Mouse (Mus musculus) layer of hippocampus, postnatal 36 days (tissue): ENCODE measurements around the gene Ago3. TPM values are rescaled to one million over a fixed set of nuclear protein-coding genes. Genes with fewer than 3 reads are reported as not detected.

Experiments
- DNase-seq, 2 experiments: peaks; one replicate each; pipeline ENCODE4 v3.0.0; 2022
- total RNA-seq, 2 experiments: library from RNA; stranded (reverse); gene quantifications; 2 replicates each; pipeline ENCODE4 v1.2.3; 2021

Ago3 gene
- total RNA-seq, 2 experiments from 2014 or later = 37.5 to 45.4 TPM

DNA sequence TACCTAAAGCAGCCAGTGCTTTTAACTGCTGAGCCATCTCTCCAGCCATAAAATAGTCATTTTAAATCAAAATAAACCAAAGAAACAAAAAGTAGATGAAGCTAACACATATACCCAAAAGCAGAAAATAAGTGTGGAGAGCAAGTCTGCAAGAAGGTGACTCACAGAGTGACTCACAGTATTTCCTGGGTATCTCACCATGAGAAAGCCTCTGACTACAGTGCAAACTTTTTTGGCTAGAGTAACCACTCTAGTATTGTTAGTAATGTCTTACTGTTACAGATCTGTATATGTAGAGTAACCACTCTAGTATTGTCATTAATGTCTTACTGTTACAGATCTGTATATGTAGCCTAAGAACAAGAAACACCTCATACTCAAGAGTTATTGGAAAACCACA, 13.6 kb downstream of the Ago3 start:
- DNase-seq = no peak

DNA sequence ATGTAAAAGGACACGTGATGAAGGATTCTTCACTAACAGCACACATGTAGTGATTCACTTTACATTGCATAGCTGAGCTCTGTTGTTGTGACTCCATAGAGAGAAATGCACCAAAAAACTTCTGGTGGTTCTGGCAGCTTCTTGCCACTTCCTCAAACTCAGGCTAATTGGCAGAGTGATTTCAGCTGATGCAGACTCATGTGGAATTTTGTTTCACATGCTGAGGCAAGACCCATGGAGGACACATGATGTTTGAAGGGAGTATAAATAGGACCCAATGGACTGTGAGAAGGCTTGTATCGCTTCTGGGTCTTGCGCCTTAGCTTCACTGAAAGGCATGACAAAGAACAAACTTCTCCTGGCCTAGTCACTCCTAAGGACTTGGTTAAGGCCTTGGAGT, 16.8 kb downstream of the Ago3 start:
- no peak for DNase-seq

DNA sequence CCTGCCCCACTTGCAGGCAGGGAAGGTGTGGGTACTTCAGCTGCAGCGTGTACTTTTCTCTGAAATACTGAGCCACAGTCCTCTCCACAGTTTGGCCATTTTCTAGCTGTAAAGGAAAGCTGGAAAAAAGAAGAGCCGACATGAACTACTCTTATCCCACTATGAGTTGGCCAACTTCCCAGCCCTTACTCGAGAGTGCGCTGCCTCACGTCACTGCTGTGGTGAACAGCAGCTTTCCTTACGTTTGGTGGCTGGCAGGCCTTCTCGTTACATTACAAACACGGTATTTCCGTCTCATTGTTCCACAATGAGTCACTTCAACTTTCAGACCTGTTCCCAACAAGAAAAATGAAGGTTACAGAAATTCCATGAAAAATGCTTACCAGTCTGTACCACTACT, 57.9 kb downstream of the Ago3 start:
- DNase-seq = no peak

DNA sequence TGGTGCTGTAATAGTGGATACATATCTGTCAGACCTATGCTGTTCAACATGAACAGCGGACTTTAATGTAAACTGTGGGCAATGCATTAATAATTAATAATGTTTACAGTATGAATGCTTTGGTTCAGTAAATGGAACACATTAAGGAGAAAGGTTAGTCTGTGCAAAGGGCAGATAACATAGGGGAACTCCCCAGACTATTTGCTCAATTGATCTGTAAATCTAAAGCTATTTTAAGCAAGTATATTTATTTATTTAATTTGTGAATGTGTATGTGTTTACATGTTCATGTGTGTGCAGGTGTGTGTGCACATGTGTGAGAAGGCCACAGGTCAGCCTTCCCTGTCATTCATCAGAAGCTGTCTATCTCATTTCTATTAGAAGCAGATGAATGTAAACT, 69.3 kb downstream of the Ago3 start:
- DNase-seq = no peak

DNA sequence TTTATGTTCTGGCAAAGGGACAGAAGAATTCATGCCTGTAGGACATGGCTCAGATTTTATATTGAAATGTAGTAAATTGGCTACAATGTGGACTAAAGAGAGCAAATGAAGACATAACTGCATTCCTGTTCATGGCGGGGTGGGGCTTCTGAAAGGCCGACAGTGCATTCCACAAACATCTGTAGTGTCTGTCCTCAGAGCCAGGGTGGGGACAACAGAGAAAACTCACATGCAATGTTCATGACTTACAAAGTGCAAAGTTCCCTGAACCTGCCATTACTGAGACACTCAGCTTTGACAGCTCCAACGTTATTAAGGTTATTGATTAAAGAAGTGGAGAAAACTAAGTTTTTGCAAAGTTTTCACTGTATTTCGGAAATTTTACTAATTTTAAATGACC, 85.9 kb downstream of the Ago3 start:
- DNase-seq = no peak

DNA sequence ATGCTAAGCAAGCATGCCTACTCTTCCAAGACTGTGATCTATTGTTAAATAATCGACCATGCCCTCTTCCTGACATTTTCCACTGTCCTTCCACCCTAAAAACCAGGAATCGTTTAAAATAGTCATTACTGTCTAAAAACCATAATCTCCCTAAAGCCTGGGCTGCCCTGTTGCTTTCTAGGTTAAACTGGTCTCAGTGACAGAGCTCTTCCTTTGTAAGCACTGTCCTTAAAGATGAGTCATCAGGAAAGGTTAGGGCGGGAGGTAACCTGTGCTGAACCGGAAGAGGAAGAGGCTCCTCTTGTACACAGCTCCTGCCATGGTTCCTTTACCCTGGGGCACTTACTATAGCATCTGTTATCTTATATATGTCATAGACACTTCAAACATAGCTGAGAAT, 89.9 kb downstream of the Ago3 start:
- DNase-seq = no peak

DNA sequence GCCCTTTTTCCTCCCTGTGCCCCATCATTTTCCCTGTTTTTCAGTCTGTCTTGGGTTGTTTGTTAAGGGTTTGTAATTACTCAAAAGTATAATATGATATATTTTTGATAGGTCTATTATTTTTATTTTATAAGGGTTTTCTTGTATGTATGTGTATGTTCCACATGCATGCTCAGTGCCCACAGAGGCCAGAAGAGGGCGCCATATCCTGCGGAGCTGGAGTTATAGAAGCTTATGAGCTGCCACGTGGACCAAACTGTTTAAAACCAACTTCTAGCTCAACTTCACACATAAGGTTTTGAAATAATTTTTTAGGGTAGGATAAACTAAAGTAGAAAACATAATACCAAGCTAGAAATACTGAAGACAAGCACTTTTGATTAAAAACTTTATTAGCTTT, 97.0 kb downstream of the Ago3 start:
- no peak for DNase-seq

DNA sequence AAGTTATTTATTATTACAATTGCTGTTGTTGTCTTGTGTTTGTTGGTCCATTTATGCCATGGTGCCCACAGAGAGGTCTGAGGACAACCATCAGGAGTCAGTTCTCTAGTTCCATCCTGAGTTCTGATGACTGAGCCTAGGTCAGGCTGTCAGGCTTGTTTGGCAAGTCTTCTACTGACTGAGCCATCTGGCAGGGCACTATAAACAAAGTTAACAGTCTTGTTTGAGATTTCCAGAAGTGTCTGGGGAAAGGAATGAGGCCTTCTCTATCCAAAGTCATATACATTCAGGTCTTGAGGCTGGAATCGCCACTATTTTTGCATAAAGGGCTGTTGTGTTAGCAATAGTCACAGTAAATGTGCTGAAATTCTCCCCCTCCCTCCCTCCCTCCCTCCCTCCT, 97.6 kb downstream of the Ago3 start:
- no peak for DNase-seq

DNA sequence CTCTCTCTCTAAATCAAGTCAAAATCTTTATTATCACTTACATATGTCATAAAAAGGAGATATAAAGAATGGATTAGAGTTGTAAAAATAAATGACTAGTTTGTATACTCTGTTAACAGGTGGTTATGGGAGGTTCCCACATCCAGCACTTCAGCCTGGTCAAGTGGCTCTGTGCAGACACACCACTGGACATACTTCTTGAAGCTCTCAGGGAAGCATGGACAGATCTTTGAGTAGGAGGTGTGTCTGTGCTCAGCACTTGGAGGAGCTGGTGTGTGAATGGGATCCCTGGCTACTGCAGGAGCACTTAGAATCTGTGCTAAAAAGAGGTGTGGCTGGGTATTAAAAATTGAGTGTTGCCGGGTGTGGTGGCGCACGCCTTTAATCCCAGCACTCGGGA, 99.1 kb downstream of the Ago3 start:
- no peak for DNase-seq

DNA sequence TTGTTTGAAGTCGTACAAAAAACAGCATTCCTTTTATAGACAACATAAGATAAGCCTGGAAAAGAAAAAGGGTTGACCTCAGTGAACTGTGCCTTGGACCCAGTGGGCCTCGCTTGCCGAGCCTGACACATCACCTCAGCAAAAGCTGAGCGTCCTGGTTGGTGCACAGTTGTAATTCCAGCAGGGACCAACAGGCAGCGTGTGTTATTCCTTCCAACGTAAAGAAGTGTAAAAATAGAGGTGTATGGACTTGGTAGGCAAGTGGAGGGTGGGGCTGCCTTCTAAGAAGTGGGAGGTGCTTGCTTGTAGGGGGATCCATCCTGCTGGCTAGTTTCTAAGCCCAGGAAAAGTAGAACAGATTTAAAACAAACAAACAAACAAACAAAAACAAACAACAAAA, 103.3 kb downstream of the Ago3 start:
- no peak for DNase-seq

DNA sequence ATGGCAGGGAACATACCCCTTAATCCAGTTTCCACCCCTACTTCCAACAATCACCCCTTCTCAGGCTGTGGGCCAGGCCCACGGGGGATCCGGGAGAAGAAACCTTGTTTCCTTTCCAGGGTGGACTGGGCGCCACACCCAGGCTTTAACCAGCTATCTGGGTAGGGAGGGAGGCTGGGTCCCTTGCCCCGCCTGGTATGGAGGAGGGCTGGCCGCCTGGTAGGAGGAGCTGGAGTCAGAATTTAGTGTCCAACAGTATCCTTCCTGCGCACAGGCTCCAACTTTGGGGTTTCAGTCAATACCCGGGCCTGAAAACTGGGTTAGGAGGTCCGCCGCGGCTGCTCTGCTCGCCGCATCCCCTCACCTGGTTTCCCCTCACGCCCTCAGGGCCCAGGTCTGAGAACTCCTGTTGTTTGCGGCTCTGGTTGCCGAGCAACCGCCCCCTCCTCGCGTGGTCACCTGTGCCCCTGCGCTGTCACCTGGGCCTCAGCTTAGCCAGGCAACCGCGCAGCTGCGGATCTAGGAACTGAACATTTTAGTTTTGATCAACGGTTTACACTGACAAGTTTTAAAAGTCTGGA, 104.0 kb downstream of the Ago3 start, which contains the start of gene Tekt2:
Tekt2 (minus strand) TSS at position 408 of the 581 bp plus-strand sequence.
- DNase-seq = no peak

DNA sequence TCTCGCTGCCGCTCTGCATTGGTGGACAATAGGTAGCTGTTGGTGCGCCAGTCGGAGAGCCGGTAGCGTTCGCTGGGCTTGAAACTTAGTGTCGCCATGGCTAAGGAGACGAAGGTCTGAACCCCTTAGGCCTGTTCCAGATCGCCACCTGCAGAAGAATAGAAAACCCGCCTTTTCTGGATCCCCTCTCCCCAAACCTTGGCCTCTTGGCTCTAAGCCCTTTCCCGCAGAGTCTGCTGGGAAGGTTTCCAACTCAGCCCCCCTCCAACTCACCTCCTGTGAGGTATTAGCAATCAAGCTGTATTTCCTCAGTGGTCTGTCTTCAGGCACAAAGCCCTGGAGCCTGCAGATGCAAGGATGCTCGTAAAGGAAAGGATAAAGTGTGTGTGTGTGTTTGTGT, 104.5 kb downstream of the Ago3 start:
- DNase-seq = no peak

DNA sequence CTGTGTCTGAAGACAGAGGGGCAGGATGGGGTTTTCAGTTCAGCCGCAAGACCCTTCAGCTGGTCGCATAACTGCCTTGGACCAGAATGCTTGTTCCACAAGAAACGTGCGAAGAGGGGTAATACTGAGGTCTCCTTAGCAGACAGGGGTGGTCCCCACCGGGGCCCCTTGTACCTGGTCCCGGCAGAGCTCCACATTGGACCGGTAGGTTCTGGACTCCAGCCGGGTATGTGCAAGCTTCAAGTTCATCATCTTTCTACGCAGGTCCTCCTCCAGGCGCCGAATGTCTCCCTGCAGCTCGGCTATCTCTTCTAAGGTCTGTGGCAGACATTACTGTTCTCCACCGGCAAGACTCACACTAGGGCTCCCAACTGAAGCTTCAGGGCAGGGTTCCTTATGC, 106.7 kb downstream of the Ago3 start:
- DNase-seq = no peak

DNA sequence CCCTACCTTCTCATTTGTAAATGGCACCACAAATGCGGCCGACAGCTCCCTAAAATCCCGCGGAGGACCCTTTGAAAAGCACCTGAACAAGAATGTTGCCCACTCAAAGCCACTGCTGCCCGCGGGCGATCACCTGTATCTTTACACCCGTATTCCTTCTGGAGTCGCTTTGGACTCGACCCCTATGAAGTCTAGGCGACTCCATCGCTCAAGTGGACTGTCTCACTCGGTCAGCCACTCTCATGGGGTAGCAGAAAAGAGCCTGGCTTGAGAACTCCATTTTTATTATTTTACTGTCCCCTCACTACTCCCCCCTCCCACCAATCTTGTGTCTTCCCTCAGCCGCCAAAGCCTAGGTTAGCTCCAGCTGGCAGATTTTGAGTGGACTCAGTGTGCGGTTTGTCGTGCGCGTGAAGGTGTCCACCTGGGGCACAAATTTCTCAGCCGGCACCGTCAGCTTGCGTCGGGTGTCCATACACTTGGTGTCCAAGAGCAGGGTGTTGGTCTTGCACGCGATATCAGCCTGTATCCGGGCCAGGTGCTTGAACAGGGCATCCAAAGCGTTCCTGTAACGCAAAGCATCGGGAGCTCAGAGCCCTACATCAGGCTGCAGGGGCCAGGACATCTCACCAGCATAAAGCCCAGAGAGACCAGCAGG, 107.4 kb downstream of the Ago3 start:
- DNase-seq = no peak

DNA sequence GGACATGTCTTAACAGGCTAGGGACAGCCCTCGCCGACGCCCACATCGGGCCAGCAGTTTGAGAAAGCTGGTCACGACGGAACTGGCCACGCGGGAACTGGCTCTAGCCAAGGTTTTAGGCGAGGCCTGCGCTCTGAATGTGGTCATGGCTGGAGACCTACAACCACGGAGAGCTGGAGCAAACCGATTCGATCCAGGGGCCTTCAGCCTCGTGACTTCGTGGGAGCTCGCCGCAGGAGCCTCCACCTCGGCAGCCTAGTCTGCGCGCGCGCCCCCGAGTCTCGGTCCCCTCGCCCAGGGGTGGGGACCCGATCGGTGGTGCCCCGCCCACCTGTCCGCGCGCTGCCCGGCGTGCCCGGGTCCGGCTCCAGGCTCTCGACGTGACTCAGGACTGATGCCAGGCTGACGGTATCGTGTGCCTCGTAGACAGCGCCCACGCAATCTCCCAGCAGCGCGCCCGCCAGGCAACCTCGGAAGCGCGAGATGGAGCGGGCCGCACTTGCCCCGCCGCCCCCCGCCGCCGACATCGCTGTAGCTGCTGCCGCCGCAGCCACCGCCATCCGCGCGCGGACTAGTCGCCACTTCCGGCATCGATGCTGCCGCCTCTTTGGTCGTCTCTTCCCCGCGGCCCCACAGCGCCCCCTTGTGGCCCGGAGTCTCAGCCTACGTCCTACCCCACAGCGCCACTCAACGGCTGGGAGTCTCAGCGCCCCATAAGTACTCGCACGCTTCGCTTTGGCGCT, 108.1 kb downstream of the Ago3 start, which contains the start of gene Adprhl2:
Adprhl2 (minus strand) TSS at position 593 of the 743 bp plus-strand sequence.
- DNase-seq = peak; percentile 98 to 99

DNA sequence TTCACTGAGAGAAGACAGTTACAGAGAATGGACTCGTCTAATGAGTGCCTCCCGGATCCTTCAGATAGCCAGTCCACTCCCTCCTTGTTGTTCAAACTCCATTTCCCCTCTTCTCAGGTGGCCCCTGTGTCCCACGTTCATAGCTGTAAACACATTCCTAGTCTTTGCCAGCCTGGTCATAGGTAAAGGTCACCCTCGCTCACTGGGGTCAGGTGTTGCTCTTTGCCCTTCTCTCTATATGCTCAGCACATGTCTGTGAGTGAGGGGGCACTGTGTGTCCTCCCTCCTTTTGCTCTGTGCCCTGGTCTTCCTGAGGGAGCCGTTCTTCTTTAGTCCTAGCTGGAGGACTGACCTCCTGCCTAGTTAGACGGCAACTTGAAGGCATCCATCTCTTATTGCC, 109.5 kb downstream of the Ago3 start:
- no peak for DNase-seq

DNA sequence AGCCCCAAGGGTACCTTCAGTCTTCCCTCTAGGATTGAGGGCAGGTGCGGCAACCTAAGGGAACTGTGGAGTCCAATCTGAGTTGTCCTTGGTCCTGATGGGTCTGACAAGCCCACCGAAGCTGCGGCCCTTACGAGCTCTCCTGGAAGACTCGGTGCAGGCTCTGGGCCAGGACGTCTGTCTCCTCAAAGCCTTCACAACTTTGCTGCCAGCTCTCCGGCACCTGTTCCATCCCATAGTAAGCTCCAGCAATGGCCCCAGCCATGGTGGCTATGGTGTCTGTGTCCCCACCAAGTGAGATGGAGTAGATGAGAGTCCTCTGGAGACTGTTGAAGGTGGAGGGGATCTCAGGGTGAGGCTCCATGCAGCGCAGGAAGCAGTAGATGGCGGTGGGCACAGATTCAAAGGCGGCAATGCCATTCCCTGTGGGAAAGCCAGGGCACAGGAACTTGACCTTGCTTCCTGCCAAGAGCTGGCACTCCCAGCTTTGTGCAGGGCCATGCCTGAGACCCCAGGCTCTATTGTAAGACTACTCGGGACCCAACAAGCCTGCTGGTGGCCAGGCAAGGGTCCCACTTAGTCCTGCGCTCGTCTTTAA, 112.8 kb downstream of the Ago3 start:
- DNase-seq = no peak

DNA sequence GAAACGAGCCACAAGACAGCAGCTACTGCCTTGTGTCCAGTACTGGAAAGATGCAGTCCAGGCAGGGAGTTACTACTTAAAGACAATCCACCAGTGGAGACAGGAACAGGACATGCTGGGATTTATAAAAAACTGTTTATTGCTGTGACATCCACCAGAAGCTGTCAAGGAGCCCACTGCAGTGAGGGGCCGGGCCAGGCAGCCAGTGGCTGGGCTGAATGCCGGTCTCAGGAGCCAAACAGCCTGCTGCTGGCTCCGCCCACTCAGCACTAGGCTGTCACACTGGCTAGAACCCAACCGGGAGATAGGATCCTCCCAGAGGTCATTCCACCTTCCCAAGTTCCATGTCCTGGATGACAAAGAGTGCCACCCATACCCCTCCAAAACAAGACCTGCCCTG, 113.4 kb downstream of the Ago3 start:
- DNase-seq = peak in 1 of 2 experiments; percentile 45

DNA sequence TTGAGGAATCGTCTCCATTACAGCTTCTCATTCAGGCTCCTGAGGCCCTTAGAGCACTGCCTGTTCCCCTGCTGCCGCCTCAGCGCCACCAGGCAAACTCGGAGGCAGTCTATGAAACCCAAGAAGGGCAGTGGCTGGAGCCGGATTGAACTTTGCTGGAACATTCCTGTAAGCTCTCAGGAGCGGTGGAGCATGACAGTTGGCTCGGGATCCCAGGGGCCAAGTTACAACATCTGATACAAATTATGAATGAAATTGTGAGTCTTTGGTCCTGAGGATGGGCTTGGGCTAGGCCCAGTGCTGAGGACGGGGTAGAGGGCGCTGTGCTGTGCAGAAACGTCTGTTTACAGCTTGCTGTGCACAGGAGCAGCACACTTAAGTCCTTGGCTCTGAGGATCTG, 115.0 kb downstream of the Ago3 start:
- no peak for DNase-seq

DNA sequence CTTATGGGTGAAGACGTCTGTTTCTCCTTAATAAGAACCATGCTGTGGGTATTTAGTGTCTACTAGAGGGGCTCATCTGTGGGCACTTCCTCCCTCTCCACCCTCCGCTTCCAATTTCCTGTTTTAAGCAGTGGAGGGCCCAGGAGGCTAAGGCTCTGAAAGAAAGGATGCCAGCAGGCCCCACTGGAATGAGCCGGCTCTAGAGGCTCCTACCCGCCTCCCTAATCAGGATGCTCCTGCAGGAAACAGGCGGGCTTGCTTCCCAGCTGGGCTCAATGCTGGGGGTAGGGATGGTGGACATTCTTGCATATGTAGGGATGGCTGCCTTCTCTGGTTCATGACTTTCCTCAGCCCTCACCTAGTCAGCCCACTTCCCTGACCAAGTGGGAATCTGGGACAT, 116.2 kb downstream of the Ago3 start:
- DNase-seq = no peak

DNA sequence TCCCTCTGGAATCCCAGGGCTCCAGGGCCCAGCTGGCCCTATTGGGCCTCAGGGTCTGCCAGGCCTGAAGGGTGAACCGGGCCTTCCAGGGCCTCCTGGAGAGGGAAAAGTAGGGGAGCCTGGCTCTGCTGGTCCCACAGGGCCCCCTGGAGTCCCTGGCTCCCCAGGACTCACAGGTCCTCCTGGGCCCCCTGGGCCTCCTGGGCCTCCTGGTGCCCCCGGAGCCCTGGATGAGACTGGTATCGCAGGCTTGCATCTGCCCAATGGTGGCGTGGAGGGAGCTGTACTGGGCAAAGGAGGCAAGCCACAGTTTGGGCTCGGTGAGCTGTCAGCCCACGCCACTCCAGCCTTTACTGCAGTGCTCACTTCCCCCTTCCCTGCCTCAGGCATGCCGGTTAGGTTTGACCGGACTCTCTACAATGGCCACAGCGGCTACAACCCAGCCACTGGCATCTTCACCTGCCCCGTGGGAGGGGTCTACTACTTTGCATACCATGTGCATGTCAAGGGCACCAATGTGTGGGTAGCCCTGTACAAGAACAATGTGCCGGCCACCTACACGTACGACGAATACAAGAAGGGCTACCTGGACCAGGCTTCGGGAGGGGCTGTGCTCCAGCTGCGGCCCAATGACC, 117.7 kb downstream of the Ago3 start:
- DNase-seq = no peak

DNA sequence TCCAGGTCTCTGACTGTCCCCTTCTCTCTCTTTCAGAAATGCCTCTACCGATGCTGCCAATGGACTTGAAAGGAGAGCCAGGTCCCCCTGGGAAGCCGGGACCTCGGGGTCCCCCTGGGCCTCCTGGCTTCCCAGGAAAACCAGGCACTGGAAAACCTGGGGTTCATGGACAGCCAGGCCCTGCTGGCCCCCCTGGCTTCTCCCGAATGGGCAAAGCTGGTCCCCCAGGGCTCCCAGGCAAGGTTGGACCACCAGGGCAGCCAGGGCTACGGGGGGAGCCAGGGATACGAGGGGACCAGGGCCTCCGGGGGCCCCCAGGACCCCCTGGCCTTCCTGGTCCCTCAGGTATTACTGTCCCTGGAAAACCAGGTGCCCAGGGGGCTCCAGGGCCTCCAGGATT, 119.0 kb downstream of the Ago3 start:
- no peak for DNase-seq

DNA sequence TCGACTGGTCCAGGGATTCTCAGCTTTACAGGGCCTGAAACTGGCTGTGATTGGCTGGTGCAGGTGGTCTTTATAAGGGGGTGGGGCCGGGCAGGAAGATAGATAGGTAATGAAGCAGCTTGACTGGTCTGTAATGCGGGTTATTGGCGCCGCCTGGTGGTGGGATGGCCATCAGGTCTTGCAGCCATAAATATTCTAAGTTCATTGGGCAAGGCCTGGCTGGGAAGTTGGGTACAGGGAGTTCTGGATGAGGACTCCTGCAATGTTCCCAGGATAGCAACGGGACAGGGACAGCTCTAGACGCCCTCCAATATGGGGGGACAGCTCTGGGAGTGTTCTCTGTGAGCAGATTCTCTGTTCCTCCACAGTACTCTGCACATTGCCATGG, 119.4 kb downstream of the Ago3 start:
- peak; percentile 83 to 87 for DNase-seq
